Mouse (Mus musculus) mouse embryonic stem cell (cell line): ENCODE data around the gene T2.

Source experiments
- in situ Hi-C, 2 experiments: fragments of 300-500 bp; cut with MboI; formaldehyde crosslinking; loops; 1 replicate in 1 of 2; 3 replicates in 1 of 2; pipeline ENCODE4 v1.14.3; 2019 to 2020; ENCODE audit warnings: low sequenced_read_pairs in 2 of 2, low pct_unique_long_range_greater_than_20kb in 1 of 2, mixed read lengths in 1 of 2; ENCODE audit not compliant: unreplicated experiment in 1 of 2

T2 gene

DNA sequence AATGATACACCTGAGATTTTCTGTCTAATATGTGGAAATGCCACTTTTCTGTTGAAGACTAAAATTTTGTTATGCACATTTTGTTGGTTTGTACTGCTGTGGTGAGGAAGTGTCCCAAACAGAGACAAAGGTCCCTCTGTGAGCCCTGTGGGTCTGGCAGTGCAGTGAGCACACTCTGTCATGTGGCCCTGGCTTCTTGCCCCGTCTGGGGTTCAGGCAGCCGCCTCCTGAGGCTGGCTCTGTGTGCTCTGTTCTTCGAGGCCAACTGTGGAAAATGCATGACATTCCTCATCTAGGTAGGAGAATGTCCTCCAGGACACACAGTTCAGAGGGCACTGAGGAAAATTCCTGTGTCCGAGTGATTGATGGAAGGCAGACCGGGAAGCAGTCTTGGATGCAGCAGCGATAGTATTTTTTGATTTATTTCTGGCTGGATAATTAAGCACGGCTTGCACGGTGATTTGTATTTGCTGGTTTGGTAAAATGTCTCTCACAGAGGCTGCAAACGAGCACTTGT lies 91.9 kb downstream of the T2 start:
- in situ Hi-C loops, result no loop called here

DNA sequence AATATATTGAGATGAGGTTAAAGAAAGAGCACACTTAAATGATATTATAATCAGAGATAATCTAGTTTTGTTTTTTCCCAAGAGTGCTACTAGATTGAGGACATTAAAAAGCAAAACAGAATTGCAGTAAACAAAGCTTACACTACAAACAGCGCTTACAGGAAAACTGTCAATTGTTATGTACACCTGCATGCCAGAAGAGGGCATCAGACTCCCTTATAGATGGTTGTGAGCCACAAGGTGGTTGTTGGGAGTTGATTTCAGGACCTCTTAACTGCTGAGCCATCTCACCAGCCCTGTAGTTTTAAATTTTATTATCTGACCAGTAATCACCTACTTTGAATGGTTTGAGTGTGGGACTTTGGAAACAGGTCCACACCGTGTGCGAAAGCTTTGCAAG lies 92.5 kb downstream of the T2 start:
- in situ Hi-C loops, result no loop called here

GRCm38 (mm10) chr17:8455196-8455595 lies 99.4 kb downstream of the T2 start:
- in situ Hi-C loops, result no loop called here

GRCm38 (mm10) chr17:8455601-8456000 lies 99.8 kb downstream of the T2 start:
- in situ Hi-C loops, result no loop called here

DNA sequence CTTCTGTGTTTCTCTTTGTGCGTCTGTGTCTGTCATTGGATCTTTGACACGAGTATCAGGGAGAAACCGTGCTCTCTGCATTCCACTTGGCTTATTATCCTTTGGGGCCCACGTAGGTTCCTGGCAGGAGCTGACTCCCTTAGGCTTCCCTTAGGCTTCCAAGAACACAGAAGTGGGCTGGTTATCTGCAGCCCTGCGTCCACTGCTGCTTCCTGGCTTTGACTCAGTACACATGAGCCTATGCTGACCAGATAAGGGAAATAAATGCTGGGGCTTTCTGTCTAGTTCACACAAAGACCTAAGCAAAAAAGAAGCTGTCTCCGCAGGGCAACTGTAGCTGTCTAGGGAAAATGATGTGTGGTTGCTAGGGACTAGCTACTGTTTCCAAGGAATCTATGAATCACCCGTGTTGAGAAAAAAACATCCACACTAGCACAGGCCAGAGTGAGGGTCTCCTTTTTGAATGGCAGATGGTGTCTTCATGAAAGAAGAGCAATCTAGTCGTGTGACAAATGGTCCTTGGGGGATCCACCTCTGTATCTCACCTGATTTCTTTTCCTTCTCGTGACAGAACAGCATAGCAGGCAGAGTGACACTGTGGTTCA lies 101.2 kb downstream of the T2 start:
- in situ Hi-C loops, result no loop called here

DNA sequence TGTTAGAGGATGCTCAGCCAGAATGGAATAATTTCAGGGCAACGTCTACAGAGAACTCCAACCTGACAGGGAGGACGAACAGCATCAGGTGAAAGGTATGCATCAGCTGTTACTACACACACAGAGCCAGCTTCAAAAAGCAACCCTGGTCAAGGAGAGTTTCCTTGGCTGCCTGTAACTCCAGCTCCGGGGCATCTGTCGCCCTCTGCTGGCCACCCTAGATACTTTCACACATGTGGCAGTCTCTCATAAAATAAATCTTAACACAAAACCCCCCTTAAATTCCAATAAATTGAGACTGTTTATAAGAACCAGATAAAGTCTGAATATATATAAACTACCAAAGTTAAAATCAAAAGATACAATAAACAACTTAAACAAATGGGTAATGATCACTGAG lies 105.8 kb downstream of the T2 start:
- in situ Hi-C loops, result loop anchor here in 1 of 2 experiments (10.0 kb wide), 1 partner anchor 133 kb away; no protein-coding TSS in a partner anchor

GRCm38 (mm10) chr17:8463482-8464128 lies 107.8 kb downstream of the T2 start:
- in situ Hi-C loops, result loop anchor here in 1 of 2 experiments (10.0 kb wide), 1 partner anchor 131 kb away; no protein-coding TSS in a partner anchor

DNA sequence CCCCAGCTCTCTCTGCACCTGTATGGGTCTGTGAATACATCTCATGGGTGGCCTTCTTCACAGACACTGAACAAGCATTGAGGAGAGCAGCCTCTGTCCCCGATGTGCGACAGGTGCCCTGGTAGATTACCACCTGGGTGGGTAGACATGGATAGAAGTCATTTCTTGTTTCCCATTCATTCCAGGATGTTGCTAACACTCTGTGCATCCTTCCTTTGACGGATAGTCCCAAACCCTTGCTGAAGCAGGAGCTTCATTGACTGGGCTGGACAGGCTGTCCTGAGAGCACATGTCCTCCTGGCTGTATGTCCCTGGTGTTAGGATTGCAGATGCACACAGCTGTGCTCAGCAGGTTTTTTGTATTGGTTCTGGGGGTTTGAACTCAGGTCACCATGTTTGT lies 112.0 kb downstream of the T2 start:
- in situ Hi-C loops, result loop anchor here in 1 of 2 experiments (5.0 to 10.0 kb wide), 2 partner anchors 65 to 127 kb away; no protein-coding TSS in a partner anchor

- in situ Hi-C loops, result loop anchor here in 1 of 2 experiments (5.0 to 10.0 kb wide), 2 partner anchors 63 to 126 kb away; no protein-coding TSS in a partner anchor
Observed at GRCm38 (mm10) chr17:8468716-8469344, 113.0 kb downstream of the T2 start.
